Mouse (Mus musculus): ENCODE data around the gene Atp6v0a2. TPM values are rescaled to one million over a fixed set of nuclear protein-coding genes. Genes with fewer than 3 reads are reported as not detected.

Atp6v0a2 gene
- total and polyA plus RNA-seq, 2 experiments, result 10.8 to 18.0 TPM

- no peak overlapping the region for H3K27ac ChIP-seq (replicated peaks; ENCODE audit: insufficient read depth, low read depth, low read length)
- H3K79me2 ChIP-seq (ENCODE audit: control insufficient read depth, insufficient read depth, low read length), result no peaks in the 10 kb centered on the region
- 78% methylated on average over 13 of the region's 13 CpGs for WGBS
- H3K4me3 ChIP-seq (ENCODE audit: insufficient read depth, low read depth, low read length), result no peak overlapping the region
- TF ChIP-seq CTCF (IDR thresholded peaks at IDR 0.05; ENCODE audit: low read depth, low read length) (no peak), POLR2A (IDR thresholded peaks at IDR 0.05; ENCODE audit: extremely low read depth, insufficient read depth, low read length) (no peak)
- no peak for DNase-seq (ENCODE audit: extremely low read depth, low read depth, low spot score)
- H3K9ac ChIP-seq (ENCODE audit: low read depth, low read length), result no peak overlapping the region
- H3K36me3 ChIP-seq (ENCODE audit: control insufficient read depth, insufficient read depth, low read length), result no peaks in the 10 kb centered on the region
- H3K27me3 ChIP-seq (ENCODE audit: control insufficient read depth, insufficient read depth, low read length), result no peaks in the 10 kb centered on the region
- H3K4me1 ChIP-seq (ENCODE audit: control insufficient read depth, insufficient read depth, low read length), result no peaks in the 10 kb centered on the region
These were observed 7.0 kb upstream of the Atp6v0a2 start for GRCm38 (mm10) chr5:124621362-124621761.

- no peak overlapping the region for H3K4me3 ChIP-seq (ENCODE audit: insufficient read depth, low read depth, low read length)
- 80% methylated on average over 15 of the region's 15 CpGs for WGBS
- H3K27me3 ChIP-seq (ENCODE audit: control insufficient read depth, insufficient read depth, low read length), result no peaks in the 10 kb centered on the region
- DNase-seq (ENCODE audit: extremely low read depth, low read depth, low spot score), result no peak
- H3K4me1 ChIP-seq (ENCODE audit: control insufficient read depth, insufficient read depth, low read length), result no peaks in the 10 kb centered on the region
- no peaks in the 10 kb centered on the region for H3K36me3 ChIP-seq (ENCODE audit: control insufficient read depth, insufficient read depth, low read length)
- H3K9ac ChIP-seq (ENCODE audit: low read depth, low read length), result no peak overlapping the region
- no peaks in the 10 kb centered on the region for H3K79me2 ChIP-seq (ENCODE audit: control insufficient read depth, insufficient read depth, low read length)
- TF ChIP-seq CTCF (IDR thresholded peaks at IDR 0.05; ENCODE audit: low read depth, low read length) (no peak), POLR2A (IDR thresholded peaks at IDR 0.05; ENCODE audit: extremely low read depth, insufficient read depth, low read length) (no peak)
- H3K27ac ChIP-seq (replicated peaks; ENCODE audit: insufficient read depth, low read depth, low read length), result no peak overlapping the region
These were observed 5.5 kb upstream of the Atp6v0a2 start for GRCm38 (mm10) chr5:124622890-124623289.

- Histone ChIP-seq H3K27me3 (ENCODE audit: control insufficient read depth, insufficient read depth, low read length) (no peaks in the 10 kb centered on the region), H3K27ac (replicated peaks; ENCODE audit: insufficient read depth, low read depth, low read length) (no peak overlapping the region), H3K79me2 (ENCODE audit: control insufficient read depth, insufficient read depth, low read length) (peaks cover 4% of the 10 kb centered on the region; the same call in 1 of the 2 replicates), H3K9ac (ENCODE audit: low read depth, low read length) (no peak overlapping the region), H3K36me3 (ENCODE audit: control insufficient read depth, insufficient read depth, low read length) (no peaks in the 10 kb centered on the region), H3K4me1 (ENCODE audit: control insufficient read depth, insufficient read depth, low read length) (peaks cover 4% of the 10 kb centered on the region), H3K4me3 (ENCODE audit: insufficient read depth, low read depth, low read length) (no peak overlapping the region)
- 94% methylated on average over 9 of the region's 9 CpGs for WGBS
- TF ChIP-seq CTCF (IDR thresholded peaks at IDR 0.05; ENCODE audit: low read depth, low read length), result no peak
- TF ChIP-seq POLR2A (IDR thresholded peaks at IDR 0.05; ENCODE audit: extremely low read depth, insufficient read depth, low read length), result no peak
- no peak for DNase-seq (ENCODE audit: extremely low read depth, low read depth, low spot score)
These were observed 4.1 kb upstream of the Atp6v0a2 start for GRCm38 (mm10) chr5:124624291-124624690.

- no peaks in the 10 kb centered on the region for H3K27me3 ChIP-seq (ENCODE audit: control insufficient read depth, insufficient read depth, low read length)
- peak overlapping the region; percentile 43 for H3K27ac ChIP-seq (replicated peaks; ENCODE audit: insufficient read depth, low read depth, low read length)
- peaks cover 10% of the 10 kb centered on the region for H3K36me3 ChIP-seq (ENCODE audit: control insufficient read depth, insufficient read depth, low read length)
- peaks cover 14% of the 10 kb centered on the region; the same call in 1 of the 2 replicates for H3K79me2 ChIP-seq (ENCODE audit: control insufficient read depth, insufficient read depth, low read length)
- H3K4me1 ChIP-seq (ENCODE audit: control insufficient read depth, insufficient read depth, low read length), result peaks cover 12% of the 10 kb centered on the region
- WGBS, result 1% methylated on average over 11 of the region's 11 CpGs
- peak overlapping the region; percentile 90 for H3K4me3 ChIP-seq (ENCODE audit: insufficient read depth, low read depth, low read length)
- peak overlapping the region; percentile 90 for H3K9ac ChIP-seq (ENCODE audit: low read depth, low read length)
- no peak for TF ChIP-seq POLR2A (IDR thresholded peaks at IDR 0.05; ENCODE audit: extremely low read depth, insufficient read depth, low read length)
- no peak for TF ChIP-seq CTCF (IDR thresholded peaks at IDR 0.05; ENCODE audit: low read depth, low read length)
- DNase-seq (ENCODE audit: extremely low read depth, low read depth, low spot score), result peak; percentile 67
These were observed 1.3 kb downstream of the Atp6v0a2 start for GRCm38 (mm10) chr5:124629641-124630040.

GRCm38 (mm10) chr5:124631685-124632084 lies 3.3 kb downstream of the Atp6v0a2 start:
- H3K27ac ChIP-seq (replicated peaks; ENCODE audit: insufficient read depth, low read depth, low read length), result no peak overlapping the region
- WGBS, result 77% methylated on average over 11 of the region's 11 CpGs
- peaks cover 14% of the 10 kb centered on the region; the same call in 1 of the 2 replicates for H3K79me2 ChIP-seq (ENCODE audit: control insufficient read depth, insufficient read depth, low read length)
- H3K4me3 ChIP-seq (ENCODE audit: insufficient read depth, low read depth, low read length), result no peak overlapping the region
- H3K9ac ChIP-seq (ENCODE audit: low read depth, low read length), result no peak overlapping the region
- no peak for DNase-seq (ENCODE audit: extremely low read depth, low read depth, low spot score)
- H3K4me1 ChIP-seq (ENCODE audit: control insufficient read depth, insufficient read depth, low read length), result peaks cover 12% of the 10 kb centered on the region
- H3K27me3 ChIP-seq (ENCODE audit: control insufficient read depth, insufficient read depth, low read length), result no peaks in the 10 kb centered on the region
- peaks cover 18% of the 10 kb centered on the region for H3K36me3 ChIP-seq (ENCODE audit: control insufficient read depth, insufficient read depth, low read length)
- TF ChIP-seq POLR2A (IDR thresholded peaks at IDR 0.05; ENCODE audit: extremely low read depth, insufficient read depth, low read length) (no peak), CTCF (IDR thresholded peaks at IDR 0.05; ENCODE audit: low read depth, low read length) (no peak)

GRCm38 (mm10) chr5:124632461-124632860 lies 4.1 kb downstream of the Atp6v0a2 start:
- TF ChIP-seq POLR2A (IDR thresholded peaks at IDR 0.05; ENCODE audit: extremely low read depth, insufficient read depth, low read length), result no peak
- Histone ChIP-seq H3K27ac (replicated peaks; ENCODE audit: insufficient read depth, low read depth, low read length) (no peak overlapping the region), H3K36me3 (ENCODE audit: control insufficient read depth, insufficient read depth, low read length) (peaks cover 25% of the 10 kb centered on the region), H3K9ac (ENCODE audit: low read depth, low read length) (no peak overlapping the region), H3K79me2 (ENCODE audit: control insufficient read depth, insufficient read depth, low read length) (peaks cover 14% of the 10 kb centered on the region; the same call in 1 of the 2 replicates), H3K27me3 (ENCODE audit: control insufficient read depth, insufficient read depth, low read length) (no peaks in the 10 kb centered on the region), H3K4me3 (ENCODE audit: insufficient read depth, low read depth, low read length) (no peak overlapping the region), H3K4me1 (ENCODE audit: control insufficient read depth, insufficient read depth, low read length) (peaks cover 12% of the 10 kb centered on the region)
- WGBS, result 79% methylated on average over 5 of the region's 5 CpGs
- no peak for DNase-seq (ENCODE audit: extremely low read depth, low read depth, low spot score)

All from liver, adult 2 months (tissue).